ENCODE assay signal across 19 mouse cellular contexts in genomic region chr9:44817522-44817921, GRCm38 (mm10). TPM values are rescaled to one million over a fixed set of nuclear protein-coding genes. Genes with fewer than 3 reads are reported as not detected.
"Had no signal": no experiment of that assay in that cellular context is flagged by ENCODE, and none has a peak within 500 bp of the region (broad histone marks: within the 10 kb centered on the region; RNA-seq: fewer than 3 reads in every experiment).

No protein-coding gene starts in this region.

- ATAC-seq: forebrain, embryonic 16.5 days; hindbrain, embryonic 16.5 days; inflammation-experienced regulatory T-cells, adult 6 months; intestine, embryonic 15.5 days; intestine, postnatal 0 days had no signal

- DNase-seq: gastrocnemius, adult 2 months; gastrocnemius, postnatal 10 days; gastrocnemius, postnatal 25 days; heart, adult 18-20 months; heart, postnatal 10 days; heart, postnatal 4 days; kidney, adult 18-20 months; kidney, adult 8-10 months; kidney, postnatal 10 days; kidney, postnatal 25 days; kidney, postnatal 4 days; liver; liver, embryonic 13.5 days had no signal

RNA-seq across cellular contexts. Expression of gene Ttc36, which starts 14.7 kb away (rescaled TPM):
- total RNA-seq: granulocyte monocyte progenitor cell, adult 5-6 weeks had no signal

RNA-seq across cellular contexts. Expression of gene Tmem25, which starts 18.4 kb away (rescaled TPM):
- total RNA-seq: granulocyte monocyte progenitor cell, adult 5-6 weeks had no signal
